Mouse (Mus musculus): Measurements from ENCODE around the gene Slitrk5. TPM values are rescaled to one million over a fixed set of nuclear protein-coding genes. Genes with fewer than 3 reads are reported as not detected.

Gene Slitrk5
- polyA plus RNA-seq, 1 experiment from 2014 or later, result 24.3 TPM

GRCm38 (mm10) chr14:111729833-111730232, 54.9 kb downstream of the Slitrk5 start:
- 84% methylated on average over 2 of the region's 2 CpGs for WGBS
- H3K9ac ChIP-seq (replicated peaks), result no peak overlapping the region
- no peak for ATAC-seq (ENCODE audit: low FRiP score, low read depth)
- H3K27me3 ChIP-seq, result no peaks in the 10 kb centered on the region
- H3K9me3 ChIP-seq, result no peaks in the 10 kb centered on the region
- no peaks in the 10 kb centered on the region for H3K36me3 ChIP-seq
- no peak overlapping the region for H3K4me2 ChIP-seq (replicated peaks)
- H3K4me1 ChIP-seq, result no peaks in the 10 kb centered on the region
- H3K27ac ChIP-seq (replicated peaks), result no peak overlapping the region
- H3K4me3 ChIP-seq, result no peak overlapping the region
